Mouse (Mus musculus): Measurements from ENCODE around the gene Carm1. TPM values are rescaled to one million over a fixed set of nuclear protein-coding genes. Genes with fewer than 3 reads are reported as not detected.
"Not testable (repeated sequence)": the region's sequence is repeated elsewhere in the genome, so short reads cannot be mapped to it uniquely, and the experiment has no call there.

The Carm1 gene
- polyA plus RNA-seq, 1 experiment from 2014 or later = 72.3 TPM

DNA sequence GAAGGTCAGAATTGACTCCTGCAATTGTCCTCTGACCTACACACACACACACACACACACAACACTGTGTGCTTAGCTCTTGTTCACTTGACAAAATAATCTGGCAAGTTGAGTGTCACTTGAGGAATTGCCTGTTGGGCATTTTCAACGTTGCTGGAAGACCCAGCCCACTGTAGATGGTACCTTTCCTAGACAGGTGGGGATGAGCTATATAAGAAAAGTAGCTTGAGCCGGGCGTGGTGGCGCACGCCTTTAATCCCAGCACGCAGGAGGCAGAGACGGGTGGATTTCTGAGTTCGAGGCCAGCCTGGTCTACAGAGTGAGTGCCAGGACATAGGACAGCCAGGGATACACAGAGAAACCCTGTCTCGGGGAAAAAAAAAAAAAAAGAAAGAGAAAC lies 35.6 kb upstream of the Carm1 start:
- peaks cover 32% of the 10 kb centered on the region for H3K36me3 ChIP-seq
- H3K27ac ChIP-seq = peak overlapping the region; percentile 89
- peak overlapping the region; percentile 76 for H3K9ac ChIP-seq (replicated peaks)
- peak overlapping the region; percentile 71 for H3K4me2 ChIP-seq
- ATAC-seq (ENCODE audit: insufficient number of reproducible peaks, insufficient read depth, low FRiP score, low TSS enrichment, low read depth) = no peak
- peak overlapping the region; percentile 63 for H3K4me3 ChIP-seq (replicated peaks)
- H3K27me3 ChIP-seq = no peaks in the 10 kb centered on the region
- 78% methylated on average over 9 of the region's 9 CpGs for WGBS
- H3K9me3 ChIP-seq = no peaks in the 10 kb centered on the region
- H3K4me1 ChIP-seq (replicated peaks) = peaks cover 15% of the 10 kb centered on the region

DNA sequence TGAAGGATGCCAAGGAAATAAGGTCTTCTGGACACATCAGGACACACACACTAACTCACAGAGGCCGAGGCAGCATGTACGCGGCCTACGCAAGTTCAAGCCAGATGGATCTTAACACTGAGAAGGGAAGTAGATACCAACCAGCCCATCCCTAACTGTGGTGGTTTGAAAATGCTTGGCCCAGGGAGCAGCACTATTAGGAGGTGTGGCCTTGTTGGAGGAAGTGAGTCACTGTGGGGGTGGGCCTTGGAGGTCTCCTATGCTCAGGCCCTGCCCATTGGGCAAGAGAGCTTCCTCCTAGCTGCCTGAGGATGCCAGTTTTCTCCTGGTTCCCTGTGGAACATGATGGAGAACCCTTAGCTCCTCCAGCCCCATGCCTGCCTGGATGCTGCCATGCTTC lies 33.2 kb upstream of the Carm1 start:
- no peak for ATAC-seq (ENCODE audit: insufficient number of reproducible peaks, insufficient read depth, low FRiP score, low TSS enrichment, low read depth)
- no peak overlapping the region for H3K9ac ChIP-seq (replicated peaks)
- peaks cover 15% of the 10 kb centered on the region for H3K4me1 ChIP-seq (replicated peaks)
- H3K4me3 ChIP-seq (replicated peaks) = no peak overlapping the region
- H3K27me3 ChIP-seq = no peaks in the 10 kb centered on the region
- no peak overlapping the region for H3K27ac ChIP-seq
- H3K4me2 ChIP-seq = no peak overlapping the region
- H3K36me3 ChIP-seq = peaks cover 8% of the 10 kb centered on the region; the same call in 1 of the 2 replicates
- WGBS = 97% methylated on average over 4 of the region's 4 CpGs
- H3K9me3 ChIP-seq = no peaks in the 10 kb centered on the region; the same call in 1 of the 2 replicates

DNA sequence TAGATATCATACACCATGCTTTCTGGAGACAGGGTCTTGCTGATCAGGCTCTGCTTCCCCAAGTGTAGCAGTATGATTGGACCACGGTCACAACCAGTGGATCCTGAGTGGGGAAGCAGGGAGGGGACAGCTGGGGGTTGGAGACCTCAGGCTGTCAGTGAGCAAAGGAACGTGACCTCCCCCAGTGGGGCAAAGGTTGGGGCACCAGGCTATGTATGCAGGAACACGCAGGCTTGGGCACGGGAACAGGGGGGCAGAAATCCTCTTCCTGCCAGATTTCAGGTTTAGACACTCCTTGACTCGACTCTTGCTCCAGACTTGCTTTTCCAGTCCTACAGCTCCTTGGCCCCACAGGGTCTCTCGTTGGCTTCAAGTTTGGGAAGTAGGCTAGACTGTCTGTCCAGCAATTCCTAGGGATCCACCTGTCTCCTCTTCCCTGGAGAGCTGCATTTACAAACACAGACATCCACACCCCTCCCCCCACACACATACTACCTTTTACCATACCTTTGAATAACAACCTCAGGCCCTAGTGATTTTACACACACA lies 28.7 kb upstream of the Carm1 start:
- Histone ChIP-seq H3K9ac (replicated peaks) (no peak overlapping the region), H3K4me1 (replicated peaks) (no peaks in the 10 kb centered on the region), H3K4me2 (no peak overlapping the region), H3K4me3 (replicated peaks) (no peak overlapping the region), H3K9me3 (no peaks in the 10 kb centered on the region; the same call in 1 of the 2 replicates), H3K27ac (no peak overlapping the region), H3K27me3 (no peaks in the 10 kb centered on the region), H3K36me3 (no peaks in the 10 kb centered on the region)
- ATAC-seq (ENCODE audit: insufficient number of reproducible peaks, insufficient read depth, low FRiP score, low TSS enrichment, low read depth) = no peak
- WGBS = 77% methylated on average over 6 of the region's 6 CpGs

DNA sequence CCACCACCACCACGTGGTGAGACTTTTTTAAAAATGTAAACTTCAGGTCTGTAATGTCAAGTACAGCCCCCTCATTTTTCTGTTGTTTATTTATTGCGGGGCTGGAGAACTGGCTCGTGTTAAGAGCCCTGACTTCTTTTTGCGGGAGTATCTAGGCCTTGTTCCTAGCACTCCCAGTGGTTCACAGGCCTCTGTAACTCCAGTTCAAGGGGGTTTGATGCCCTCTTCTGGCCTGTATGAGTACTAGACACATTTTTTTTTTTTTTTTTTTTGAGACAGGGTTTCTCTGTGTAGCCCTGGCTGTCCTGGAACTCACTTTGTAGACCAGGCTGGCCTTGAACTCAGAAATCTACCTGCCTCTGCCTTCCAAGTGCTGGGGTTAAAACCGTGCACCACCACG lies 28.0 kb upstream of the Carm1 start:
- not testable (repeated sequence) for H3K36me3 ChIP-seq; H3K27ac ChIP-seq; H3K9me3 ChIP-seq; H3K4me3 ChIP-seq (replicated peaks); H3K9ac ChIP-seq (replicated peaks); ATAC-seq (ENCODE audit: insufficient number of reproducible peaks, insufficient read depth, low FRiP score, low TSS enrichment, low read depth); H3K4me1 ChIP-seq (replicated peaks); H3K27me3 ChIP-seq; H3K4me2 ChIP-seq
- WGBS = 79% methylated on average over 6 of the region's 6 CpGs

DNA sequence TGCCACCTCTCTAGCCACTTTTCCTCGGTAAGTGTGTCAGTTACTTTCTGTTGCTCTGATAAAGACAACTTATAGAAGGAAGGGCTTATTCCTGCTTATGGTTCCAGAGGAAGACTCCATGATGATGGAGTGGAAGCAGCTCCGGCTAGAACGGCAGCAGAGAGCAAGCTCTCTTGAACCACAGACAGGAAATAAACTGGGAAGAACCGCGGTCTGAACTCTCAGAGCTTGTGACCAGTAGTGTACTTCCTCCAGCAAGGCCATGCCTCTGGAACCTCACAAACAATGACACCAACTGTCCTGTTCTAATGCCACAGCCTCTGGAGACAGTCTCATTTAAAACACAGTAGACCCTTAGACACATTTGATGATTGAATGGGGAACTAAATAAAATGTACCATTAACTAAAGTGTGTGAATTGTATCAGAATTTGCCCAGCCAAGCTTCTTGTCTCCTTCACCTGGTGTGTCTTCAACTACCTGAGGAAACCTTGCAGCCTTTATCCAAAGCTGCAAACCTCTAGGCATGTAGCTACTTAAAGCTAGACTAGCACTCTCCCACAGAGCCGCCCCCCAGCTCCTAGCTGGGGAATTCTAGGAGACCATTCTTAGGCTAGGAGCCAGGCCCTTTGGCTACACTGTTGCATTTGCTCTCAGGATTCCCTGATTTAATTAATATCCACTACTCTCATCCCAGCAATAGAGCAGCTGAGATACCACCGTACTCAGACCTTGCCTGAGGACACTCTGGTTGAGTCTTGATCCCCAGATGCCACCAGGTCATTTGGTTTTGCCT lies 21.4 kb upstream of the Carm1 start:
- Histone ChIP-seq H3K4me3 (replicated peaks) (no peak overlapping the region), H3K4me2 (no peak overlapping the region), H3K9ac (replicated peaks) (no peak overlapping the region), H3K9me3 (no peaks in the 10 kb centered on the region), H3K4me1 (replicated peaks) (no peaks in the 10 kb centered on the region), H3K27me3 (no peaks in the 10 kb centered on the region), H3K27ac (no peak overlapping the region), H3K36me3 (no peaks in the 10 kb centered on the region)
- no peak for ATAC-seq (ENCODE audit: insufficient number of reproducible peaks, insufficient read depth, low FRiP score, low TSS enrichment, low read depth)
- 88% methylated on average over 7 of the region's 7 CpGs for WGBS

DNA sequence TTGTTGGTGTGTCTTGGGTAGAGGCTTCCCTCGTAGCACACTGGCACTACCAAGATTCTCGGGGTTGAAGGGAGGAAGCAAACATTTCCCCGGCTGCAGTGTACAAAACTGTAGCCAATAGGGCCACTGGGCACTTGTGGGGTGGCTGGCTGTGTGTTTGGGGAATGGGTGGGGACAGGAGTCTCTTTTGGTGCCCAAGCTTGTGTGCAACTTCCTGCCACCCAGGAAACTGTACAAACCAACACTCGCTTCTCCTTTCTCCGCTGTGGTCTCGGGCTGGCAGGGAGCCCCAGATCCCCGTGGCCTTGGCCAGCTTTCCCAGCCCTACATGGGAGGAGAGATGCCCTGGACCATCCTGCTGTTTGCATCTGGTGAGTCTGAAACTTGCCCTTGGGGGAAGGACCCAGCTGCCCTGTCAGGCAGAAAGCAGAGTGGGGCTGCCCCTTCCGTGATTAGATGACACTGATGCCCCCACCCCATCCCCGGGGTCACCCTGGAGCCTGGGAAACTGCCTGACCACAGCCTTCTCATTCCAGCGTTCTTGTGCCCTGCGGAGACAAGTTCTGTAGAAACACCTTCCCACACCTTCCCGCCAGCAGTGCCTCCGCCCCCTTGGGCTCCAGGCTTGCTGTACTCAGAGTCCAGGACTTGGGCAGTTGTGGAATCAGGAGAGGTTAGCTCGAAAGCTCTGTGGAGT lies 20.6 kb upstream of the Carm1 start, which contains the start of gene AB124611:
Gene AB124611, plus strand, starts transcription at position 240 of the 697 bp plus-strand sequence.
- Histone ChIP-seq H3K4me3 (replicated peaks) (no peak within 1 kb of the TSS), H3K27me3 (no peaks in the 10 kb centered on the region), H3K4me2 (no peak within 1 kb of the TSS), H3K4me1 (replicated peaks) (no peaks in the 10 kb centered on the region), H3K9ac (replicated peaks) (no peak within 1 kb of the TSS), H3K27ac (no peak within 1 kb of the TSS), H3K9me3 (no peaks in the 10 kb centered on the region), H3K36me3 (no peaks in the 10 kb centered on the region)
- 64% methylated on average over 14 of the region's 14 CpGs for WGBS
- no peak for ATAC-seq (ENCODE audit: insufficient number of reproducible peaks, insufficient read depth, low FRiP score, low TSS enrichment, low read depth)

DNA sequence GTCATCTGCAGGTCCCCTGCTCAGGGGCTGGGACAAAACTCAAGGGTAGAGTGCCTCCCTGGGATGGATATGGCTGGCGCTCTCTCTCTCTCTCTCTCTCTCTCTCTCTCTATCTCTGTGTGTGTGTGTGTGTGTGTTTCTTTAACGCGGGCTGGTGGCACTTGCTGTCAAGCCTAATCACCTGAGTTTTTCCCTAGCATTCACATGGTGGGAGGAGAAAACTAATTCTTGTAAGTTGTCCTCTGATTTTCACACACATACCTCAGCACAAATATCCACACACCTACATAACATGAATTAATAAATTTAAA lies 20.1 kb upstream of the Carm1 start:
- Histone ChIP-seq H3K4me2 (no peak overlapping the region), H3K4me1 (replicated peaks) (no peaks in the 10 kb centered on the region), H3K27me3 (no peaks in the 10 kb centered on the region), H3K9ac (replicated peaks) (no peak overlapping the region), H3K9me3 (no peaks in the 10 kb centered on the region), H3K4me3 (replicated peaks) (no peak overlapping the region), H3K36me3 (no peaks in the 10 kb centered on the region), H3K27ac (no peak overlapping the region)
- 88% methylated on average over 3 of the region's 3 CpGs for WGBS
- ATAC-seq (ENCODE audit: insufficient number of reproducible peaks, insufficient read depth, low FRiP score, low TSS enrichment, low read depth) = no peak

DNA sequence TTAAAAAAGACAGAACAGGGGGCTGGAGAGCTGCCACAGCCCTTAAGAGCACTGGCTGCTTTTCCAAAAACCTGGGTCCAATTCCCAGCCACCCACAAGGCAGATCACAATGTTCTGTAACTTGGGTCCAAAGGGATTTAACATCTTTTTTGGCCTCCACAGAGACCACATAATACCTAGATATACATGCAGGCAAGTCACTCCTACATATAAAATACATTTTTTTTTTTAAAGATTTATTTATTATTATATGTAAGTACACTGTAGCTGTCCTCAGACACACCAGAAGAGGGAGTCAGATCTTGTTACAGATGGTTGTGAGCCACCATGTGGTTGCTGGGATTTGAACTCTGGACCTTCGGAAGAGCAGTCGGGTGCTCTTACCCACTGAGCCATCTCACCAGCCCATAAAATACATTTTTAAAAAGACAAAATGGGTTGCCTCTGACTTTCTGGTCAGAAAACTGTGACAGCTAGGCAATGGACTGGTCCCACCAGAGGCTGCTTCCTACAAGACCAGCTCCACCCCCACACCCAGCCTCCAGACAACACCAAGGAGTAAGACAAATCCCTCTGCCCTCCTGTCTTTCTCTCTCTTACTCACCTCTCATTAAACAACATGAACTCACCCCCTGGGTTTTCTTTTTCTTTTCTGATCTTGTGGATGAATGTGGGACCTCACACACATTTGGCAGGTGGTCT lies 19.4 kb upstream of the Carm1 start:
- no peaks in the 10 kb centered on the region for H3K27me3 ChIP-seq
- no peak overlapping the region for H3K27ac ChIP-seq
- 95% methylated on average over 2 of the region's 2 CpGs for WGBS
- no peaks in the 10 kb centered on the region for H3K4me1 ChIP-seq (replicated peaks)
- no peaks in the 10 kb centered on the region for H3K36me3 ChIP-seq
- H3K9ac ChIP-seq (replicated peaks) = no peak overlapping the region
- H3K4me2 ChIP-seq = no peak overlapping the region
- H3K9me3 ChIP-seq = no peaks in the 10 kb centered on the region
- ATAC-seq (ENCODE audit: insufficient number of reproducible peaks, insufficient read depth, low FRiP score, low TSS enrichment, low read depth) = no peak
- H3K4me3 ChIP-seq (replicated peaks) = no peak overlapping the region

DNA sequence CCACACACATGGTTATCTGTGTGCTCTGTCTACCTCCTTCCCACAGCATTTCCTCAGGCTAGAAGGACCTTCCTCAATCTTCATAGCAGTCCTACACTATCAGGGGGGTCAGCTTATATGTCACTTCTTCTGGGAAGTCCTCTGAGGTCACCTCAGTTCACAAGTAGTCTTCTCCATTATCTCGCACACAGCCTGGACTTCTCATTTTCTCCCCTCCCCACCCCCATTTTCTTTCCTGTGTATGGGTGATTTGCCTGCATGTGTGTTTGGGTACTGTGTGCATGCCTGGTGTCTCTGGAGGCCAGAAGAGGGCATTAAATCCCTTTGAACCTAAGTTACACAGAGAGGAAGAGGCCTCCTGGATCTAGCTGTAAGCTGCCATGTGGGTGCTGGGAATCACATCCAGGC lies 18.8 kb upstream of the Carm1 start:
- Histone ChIP-seq H3K9me3 (no peaks in the 10 kb centered on the region), H3K9ac (replicated peaks) (no peak overlapping the region), H3K27ac (no peak overlapping the region), H3K36me3 (no peaks in the 10 kb centered on the region), H3K27me3 (no peaks in the 10 kb centered on the region), H3K4me1 (replicated peaks) (no peaks in the 10 kb centered on the region), H3K4me2 (no peak overlapping the region), H3K4me3 (replicated peaks) (no peak overlapping the region)
- no peak for ATAC-seq (ENCODE audit: insufficient number of reproducible peaks, insufficient read depth, low FRiP score, low TSS enrichment, low read depth)
- WGBS = 71% methylated on average over 1 of the region's 1 CpGs

DNA sequence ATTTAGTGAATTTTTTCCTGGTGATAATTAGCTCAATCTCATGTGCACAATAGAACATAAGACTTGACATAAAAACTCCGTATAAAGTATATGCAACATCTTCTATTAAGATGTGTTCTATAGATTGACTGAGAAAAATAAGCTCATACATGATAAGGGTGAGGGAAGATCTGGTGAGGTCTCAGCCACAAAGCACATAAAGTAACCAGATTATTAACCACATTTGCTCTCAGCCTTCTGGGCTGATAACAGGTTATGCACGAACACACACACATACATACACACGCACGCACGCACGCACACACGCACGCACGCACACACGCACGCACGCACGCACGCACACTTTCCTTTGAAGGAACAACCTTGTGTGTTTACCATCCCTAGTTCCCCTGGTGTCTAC lies 10.2 kb upstream of the Carm1 start:
- H3K36me3 ChIP-seq = 0 out of 2 replicates have a peak, but pooled peaks cover 4% of the 10 kb centered on the region
- H3K9ac ChIP-seq (replicated peaks) = no peak overlapping the region
- H3K4me3 ChIP-seq (replicated peaks) = no peak overlapping the region
- H3K27ac ChIP-seq = no peak overlapping the region
- H3K4me1 ChIP-seq (replicated peaks) = no peaks in the 10 kb centered on the region
- WGBS = 91% methylated on average over 14 of the region's 14 CpGs
- no peaks in the 10 kb centered on the region for H3K9me3 ChIP-seq
- H3K4me2 ChIP-seq = no peak overlapping the region
- H3K27me3 ChIP-seq = no peaks in the 10 kb centered on the region
- ATAC-seq (ENCODE audit: insufficient number of reproducible peaks, insufficient read depth, low FRiP score, low TSS enrichment, low read depth) = no peak

DNA sequence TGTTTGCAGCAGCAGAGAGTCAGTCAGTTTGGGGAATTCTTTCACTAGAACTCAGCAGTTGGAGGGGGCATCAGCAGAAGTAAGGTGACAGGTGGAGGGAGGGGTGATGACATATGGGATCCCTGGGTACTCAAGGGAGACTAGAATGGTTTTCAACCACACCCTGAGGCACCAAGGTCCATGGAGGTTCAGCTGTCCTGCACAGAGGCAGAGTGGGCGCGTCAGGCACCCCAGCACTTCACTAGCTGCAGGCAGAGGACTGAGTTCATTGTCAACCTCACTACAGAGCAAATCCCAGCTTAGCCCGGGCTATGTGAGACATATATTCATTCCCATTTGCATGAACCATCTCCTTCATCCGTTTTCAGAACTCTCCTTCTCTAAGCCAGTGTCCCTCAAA lies 9.7 kb upstream of the Carm1 start:
- no peak for ATAC-seq (ENCODE audit: insufficient number of reproducible peaks, insufficient read depth, low FRiP score, low TSS enrichment, low read depth)
- no peak overlapping the region for H3K27ac ChIP-seq
- no peaks in the 10 kb centered on the region for H3K9me3 ChIP-seq
- H3K4me2 ChIP-seq = no peak overlapping the region
- no peaks in the 10 kb centered on the region for H3K4me1 ChIP-seq (replicated peaks)
- 0 out of 2 replicates have a peak, but pooled peaks cover 4% of the 10 kb centered on the region for H3K36me3 ChIP-seq
- H3K27me3 ChIP-seq = no peaks in the 10 kb centered on the region
- 74% methylated on average over 4 of the region's 4 CpGs for WGBS
- no peak overlapping the region for H3K4me3 ChIP-seq (replicated peaks)
- H3K9ac ChIP-seq (replicated peaks) = no peak overlapping the region
